Comparison of ENCODE assay signal across 8 mouse cellular contexts in genomic region chr5:110770448-110771158, GRCm38 (mm10). TPM values are rescaled to one million over a fixed set of nuclear protein-coding genes. Genes with fewer than 3 reads are reported as not detected.
DNase-seq lines count a peak whose midpoint lies in the region; ATAC-seq and TF ChIP-seq lines count a peak whose summit lies in the region.

Gene Ep400 (minus strand): TSS chr5:110770717.

- TF ChIP-seq CTCF in C2C12 (IDR thresholded peaks at IDR 0.05; ENCODE audit: control insufficient read depth, insufficient read depth, insufficient read length): peak; percentile 85
- TF ChIP-seq CTCF in brain, embryonic 14.5 days (IDR thresholded peaks at IDR 0.05; ENCODE audit: borderline replicate concordance, extremely low read depth, insufficient read depth, insufficient read length): peak; percentile 74
- TF ChIP-seq CTCF in liver, adult 2 months (IDR thresholded peaks at IDR 0.05; ENCODE audit: low read depth, low read length): peak; percentile 86

- peak within 1 kb of the TSS; percentile 81 for H3K4me2 ChIP-seq in heart, embryonic 11.5 days
- H3K4me2 ChIP-seq in kidney, embryonic 16.5 days (replicated peaks; ENCODE audit: low read depth, low read length): peak within 1 kb of the TSS; percentile 60
- peak within 1 kb of the TSS; percentile 94 for H3K4me2 ChIP-seq in myocyte (ENCODE audit: low read depth)

- H3K27ac ChIP-seq in heart, embryonic 11.5 days (ENCODE audit: low read depth, low read length): peak within 1 kb of the TSS; percentile 93
- peak within 1 kb of the TSS; percentile 96 for H3K27ac ChIP-seq in kidney, embryonic 16.5 days (ENCODE audit: low read length)
- peak within 1 kb of the TSS; percentile 82 for H3K27ac ChIP-seq in liver, adult 2 months (replicated peaks; ENCODE audit: insufficient read depth, low read depth, low read length)

- peak; percentile 97 for ATAC-seq in heart, embryonic 11.5 days (replicated peaks; ENCODE audit: insufficient number of reproducible peaks, low FRiP score, low TSS enrichment)
- peak; percentile 98 for ATAC-seq in kidney, embryonic 16.5 days (ENCODE audit: low FRiP score, low TSS enrichment)

- H3K36me3 ChIP-seq in C2C12 (ENCODE audit: control insufficient read depth, insufficient read depth) (peaks cover 19% of the 10 kb centered on the region), myocyte (ENCODE audit: control insufficient read depth, insufficient read depth) (peaks cover 7% of the 10 kb centered on the region)
- peaks cover 69% of the 10 kb centered on the region for H3K36me3 ChIP-seq in erythroblast, embryonic 14.5 days (ENCODE audit: control insufficient read depth)
- peaks cover 22% of the 10 kb centered on the region for H3K36me3 ChIP-seq in heart, embryonic 11.5 days (ENCODE audit: control insufficient read depth, insufficient read depth, low read length)
- H3K36me3 ChIP-seq in kidney, embryonic 16.5 days (ENCODE audit: insufficient read depth, low read length): peaks cover 15% of the 10 kb centered on the region
- H3K36me3 ChIP-seq in liver, adult 2 months (ENCODE audit: control insufficient read depth, insufficient read depth, low read length): no peaks in the 10 kb centered on the region
- H3K36me3 ChIP-seq in splenic B cell, adult 2 months (ENCODE audit: control insufficient read depth, insufficient read depth, low read length, poor library complexity, severe bottlenecking): peaks cover 2% of the 10 kb centered on the region

- no peaks in the 10 kb centered on the region for H3K9me3 ChIP-seq in erythroblast, embryonic 14.5 days (ENCODE audit: control insufficient read depth, low read length)
- H3K9me3 ChIP-seq in heart, embryonic 11.5 days (replicated peaks; ENCODE audit: control insufficient read depth, low read length): no peaks in the 10 kb centered on the region
- no peaks in the 10 kb centered on the region for H3K9me3 ChIP-seq in kidney, embryonic 16.5 days (ENCODE audit: low read length)

- peak; percentile 95 for TF ChIP-seq POLR2A in brain, embryonic 14.5 days (IDR thresholded peaks at IDR 0.05; ENCODE audit: borderline replicate concordance, extremely low read depth, insufficient read depth, insufficient read length, poor library complexity, severe bottlenecking)
- peak; percentile 88 for TF ChIP-seq POLR2A in liver, adult 2 months (IDR thresholded peaks at IDR 0.05; ENCODE audit: extremely low read depth, insufficient read depth, low read length)
- peak; percentile 84 for TF ChIP-seq POLR2A in myocyte (IDR thresholded peaks at IDR 0.05; ENCODE audit: insufficient read length, low read depth)

- H3K79me2 ChIP-seq in C2C12 (ENCODE audit: control insufficient read depth, insufficient read depth): peaks cover 88% of the 10 kb centered on the region
- peaks cover 20% of the 10 kb centered on the region; the same call in 1 of the 2 replicates for H3K79me2 ChIP-seq in liver, adult 2 months (ENCODE audit: control insufficient read depth, insufficient read depth, low read length)
- H3K79me2 ChIP-seq in myocyte (ENCODE audit: control insufficient read depth, insufficient read depth): peaks cover 44% of the 10 kb centered on the region

- H3K4me1 ChIP-seq in erythroblast, embryonic 14.5 days (ENCODE audit: control insufficient read depth): peaks cover 51% of the 10 kb centered on the region
- H3K4me1 ChIP-seq in heart, embryonic 11.5 days (ENCODE audit: control insufficient read depth, insufficient read depth, low read length): peaks cover 13% of the 10 kb centered on the region
- peaks cover 12% of the 10 kb centered on the region for H3K4me1 ChIP-seq in kidney, embryonic 16.5 days (ENCODE audit: insufficient read depth, low read length)
- H3K4me1 ChIP-seq in liver, adult 2 months (ENCODE audit: control insufficient read depth, insufficient read depth, low read length): peaks cover 5% of the 10 kb centered on the region

- H3K27me3 ChIP-seq in C2C12 (ENCODE audit: control insufficient read depth, insufficient read depth, insufficient read length): no peaks in the 10 kb centered on the region
- no peaks in the 10 kb centered on the region for H3K27me3 ChIP-seq in erythroblast, embryonic 14.5 days (ENCODE audit: control insufficient read depth)
- H3K27me3 ChIP-seq in heart, embryonic 11.5 days (ENCODE audit: control insufficient read depth, insufficient read depth, low read length): no peaks in the 10 kb centered on the region
- no peaks in the 10 kb centered on the region for H3K27me3 ChIP-seq in kidney, embryonic 16.5 days (ENCODE audit: insufficient read depth, low read length)
- H3K27me3 ChIP-seq in liver, adult 2 months (ENCODE audit: control insufficient read depth, insufficient read depth, low read length): no peaks in the 10 kb centered on the region
- no peaks in the 10 kb centered on the region for H3K27me3 ChIP-seq in myocyte (ENCODE audit: control insufficient read depth, insufficient read depth, insufficient read length)
- no peaks in the 10 kb centered on the region for H3K27me3 ChIP-seq in splenic B cell, adult 2 months (ENCODE audit: control insufficient read depth, insufficient read depth, low read length, poor library complexity, severe bottlenecking)

- H3ac ChIP-seq in C2C12 (ENCODE audit: control insufficient read depth, insufficient read length, low read depth): peak within 1 kb of the TSS; percentile 85
- peak within 1 kb of the TSS; percentile 100 for H3ac ChIP-seq in myocyte (ENCODE audit: control insufficient read depth, insufficient read length)

- WGBS in heart, embryonic 11.5 days (ENCODE audit: insufficient replicate concordance): under 1% methylated on average over 80 of the region's 83 CpGs
- under 1% methylated on average over 83 of the region's 83 CpGs for WGBS in kidney, embryonic 16.5 days
- under 1% methylated on average over 83 of the region's 83 CpGs for WGBS in liver, adult 2 months

- DNase-seq in brain, embryonic 14.5 days (ENCODE audit: low read depth): peak; percentile 100
- DNase-seq in liver, adult 2 months (ENCODE audit: extremely low read depth, low read depth, low spot score): peak; percentile 96
- peak; percentile 100 for DNase-seq in splenic B cell, adult 2 months (ENCODE audit: low read depth, low spot score)

- peaks cover 53% of the 10 kb centered on the region for H3K79me3 ChIP-seq in C2C12 (ENCODE audit: low read depth)

- peak within 1 kb of the TSS; percentile 93 for H3K9ac ChIP-seq in heart, embryonic 11.5 days (ENCODE audit: low read depth, low read length)
- H3K9ac ChIP-seq in kidney, embryonic 16.5 days (replicated peaks; ENCODE audit: low read length): peak within 1 kb of the TSS; percentile 86
- H3K9ac ChIP-seq in liver, adult 2 months (ENCODE audit: low read depth, low read length): peak within 1 kb of the TSS; percentile 97

- H3K4me3 ChIP-seq in C2C12 (ENCODE audit: insufficient read depth, poor library complexity, severe bottlenecking) (peak within 1 kb of the TSS; percentile 87), myocyte (peak within 1 kb of the TSS; percentile 69)
- H3K4me3 ChIP-seq in erythroblast, embryonic 14.5 days (replicated peaks): peak within 1 kb of the TSS; percentile 98
- H3K4me3 ChIP-seq in heart, embryonic 11.5 days (ENCODE audit: low read depth, low read length): peak within 1 kb of the TSS; percentile 93
- peak within 1 kb of the TSS; percentile 76 for H3K4me3 ChIP-seq in kidney, embryonic 16.5 days (ENCODE audit: low read length)
- H3K4me3 ChIP-seq in liver, adult 2 months (ENCODE audit: insufficient read depth, low read depth, low read length): peak within 1 kb of the TSS; percentile 90

TF ChIP-seq in C2C12, 6 proteins besides CTCF, POLR2A, EP300 and RAD21:
- TF ChIP-seq MAX (IDR thresholded peaks at IDR 0.05) (peak; percentile 38), FOSL1 (IDR thresholded peaks at IDR 0.05; ENCODE audit: insufficient read depth, low read length, poor library complexity, severe bottlenecking) (no peak), USF1 (IDR thresholded peaks at IDR 0.05; ENCODE audit: low read depth) (no peak)
TF ChIP-seq in C2C12: peak in this region for 1.

TF ChIP-seq in myocyte, 11 proteins besides CTCF, POLR2A, EP300 and RAD21:
- TF ChIP-seq TCF12 (IDR thresholded peaks at IDR 0.05; ENCODE audit: insufficient read depth, poor library complexity, severe bottlenecking) (no peak), MYOG (IDR thresholded peaks at IDR 0.05; ENCODE audit: control insufficient read depth in 1 of 3, insufficient read depth in 1 of 3, insufficient read length in 2 of 3, low read depth in 2 of 3) (peak in 2 of 3 experiments; percentile 30 to 60), TCF3 (IDR thresholded peaks at IDR 0.05; ENCODE audit: insufficient read length, low read depth) (no peak), SRF (IDR thresholded peaks at IDR 0.05; ENCODE audit: control insufficient read depth, insufficient read length, low read depth) (peak; percentile 36), MAX (IDR thresholded peaks at IDR 0.05; ENCODE audit: low read depth) (no peak), REST (IDR thresholded peaks at IDR 0.05; ENCODE audit: insufficient read depth, insufficient read length) (no peak), MYOD1 (IDR thresholded peaks at IDR 0.05; ENCODE audit: control insufficient read depth in 1 of 3, insufficient read length in 2 of 3, low read depth in 2 of 3) (peak in 2 of 3 experiments; percentile 1 to 63), CEBPB (IDR thresholded peaks at IDR 0.05; ENCODE audit: insufficient read depth, poor library complexity, severe bottlenecking) (0 out of 2 replicates have a peak, but pooled peaks have one; percentile 38), POLR2AphosphoS2 (IDR thresholded peaks at IDR 0.05; ENCODE audit: insufficient read length, low read depth) (peak; percentile 78), E2F4 (IDR thresholded peaks at IDR 0.05; ENCODE audit: insufficient read depth) (no peak), USF1 (IDR thresholded peaks at IDR 0.05; ENCODE audit: low read depth) (no peak)

RNA-seq across cellular contexts. Expression of gene Ep400, which starts in this region (rescaled TPM):
- polyA plus RNA-seq in C2C12 (2012; fragmentation: generic; extraction: Trizol) (23.6 TPM), myocyte (2012; fragmentation: generic; extraction: Trizol) (22.0 TPM)
- polyA plus RNA-seq in brain, embryonic 14.5 days (2012; rRNA removed): 46.4 and 78.0 TPM in 2 replicates
- polyA plus RNA-seq in erythroblast, embryonic 14.5 days (2012): 4.0 and 6.5 TPM in 2 replicates
- polyA plus RNA-seq in heart, embryonic 11.5 days (2014; fragmentation: Nextera tagmentation; extraction: Ambion mirVana): 29.2 and 30.4 TPM in 2 replicates
- 49.2 and 55.6 TPM in 2 replicates for polyA plus RNA-seq in kidney, embryonic 16.5 days (2015; fragmentation: Nextera tagmentation; extraction: Ambion mirVana)
- total RNA-seq in liver, adult 2 months (2014; rRNA removed): 15.2 and 23.4 TPM in 2 replicates
- polyA plus RNA-seq in liver, adult 2 months (2012; rRNA removed): 11.4 and 15.4 TPM in 2 replicates

Comparison
In these comparisons a context has a peak if more than half of its experiments do, and no peak if none do; other contexts are left out.
1. Peak in every context shown above with its lines: DNase-seq, ATAC-seq, H3K4me3 ChIP-seq and H3K27ac ChIP-seq.